Mouse (Mus musculus) adipocyte (in vitro differentiated cells): ENCODE results near the gene Ubr2.

Experiments
- DNase-seq: peaks from one replicate; pipeline ENCODE4 v3.0.0-alpha.2; 2016; ENCODE audit warnings: low spot score

Ubr2 gene

DNA sequence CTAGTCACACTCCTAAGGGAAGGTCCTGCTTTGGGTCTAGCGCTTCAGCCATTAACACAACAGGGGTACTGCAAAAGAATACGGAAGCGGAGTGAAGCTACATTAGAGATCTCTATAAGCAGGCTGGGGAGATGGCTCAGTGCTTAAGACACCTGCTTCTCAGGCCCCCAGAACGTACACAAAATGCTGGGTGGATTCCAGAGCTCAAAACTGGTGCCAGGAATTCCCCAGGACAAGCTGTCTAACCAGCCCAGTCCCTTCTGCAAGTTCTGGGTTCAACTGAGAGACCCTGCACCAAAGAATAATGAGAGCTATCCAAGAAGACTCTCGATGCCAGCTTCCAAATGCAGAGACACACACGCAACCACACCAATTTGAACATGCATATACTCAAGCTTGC is 128.6 kb downstream of the Ubr2 start:
- DNase-seq: no peak

DNA sequence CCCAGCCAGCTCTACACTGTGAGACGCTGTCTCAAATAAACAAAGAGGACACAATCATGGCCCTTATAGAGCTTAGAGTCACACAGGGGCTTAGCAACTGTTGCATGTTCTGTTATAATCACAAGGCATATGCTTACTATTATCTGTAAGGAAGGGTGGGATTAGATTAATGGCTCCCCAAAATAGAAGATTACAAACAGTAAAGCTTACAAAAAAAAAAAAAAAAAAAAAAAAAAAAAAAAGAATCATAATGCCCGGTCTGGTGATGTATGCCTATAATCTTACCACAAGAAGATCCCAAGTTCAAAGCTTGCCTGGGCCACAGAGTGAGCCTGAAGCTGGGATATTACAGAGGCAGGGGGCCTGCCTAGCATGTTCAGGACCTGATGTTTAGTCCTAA is 130.0 kb downstream of the Ubr2 start:
- DNase-seq: no peak

- peak; percentile 87 for DNase-seq
These were observed 130.5 kb downstream of the Ubr2 start for GRCm38 (mm10) chr17:46879841-46880311.
